Mouse (Mus musculus) right cerebral cortex, adult 18-20 months (tissue): ENCODE data around the gene Tulp2.
A peak's percentile ranks its signal among the peaks of the same experiment; 100 is the strongest.

Source experiments
- DNase-seq: peaks from one replicate; pipeline ENCODE4 v3.0.0; 2022; ENCODE audit warnings: mixed read lengths

The Tulp2 gene

GRCm38 (mm10) chr7:45481374-45481927 is at the start of gene Tulp2:
Gene Tulp2 (plus strand): TSS chr7:45481877.
- peak; percentile 75 for DNase-seq

- DNase-seq, result no peak
Measured at GRCm38 (mm10) chr7:45433835-45434202, 47.9 kb upstream of the Tulp2 start.

DNA sequence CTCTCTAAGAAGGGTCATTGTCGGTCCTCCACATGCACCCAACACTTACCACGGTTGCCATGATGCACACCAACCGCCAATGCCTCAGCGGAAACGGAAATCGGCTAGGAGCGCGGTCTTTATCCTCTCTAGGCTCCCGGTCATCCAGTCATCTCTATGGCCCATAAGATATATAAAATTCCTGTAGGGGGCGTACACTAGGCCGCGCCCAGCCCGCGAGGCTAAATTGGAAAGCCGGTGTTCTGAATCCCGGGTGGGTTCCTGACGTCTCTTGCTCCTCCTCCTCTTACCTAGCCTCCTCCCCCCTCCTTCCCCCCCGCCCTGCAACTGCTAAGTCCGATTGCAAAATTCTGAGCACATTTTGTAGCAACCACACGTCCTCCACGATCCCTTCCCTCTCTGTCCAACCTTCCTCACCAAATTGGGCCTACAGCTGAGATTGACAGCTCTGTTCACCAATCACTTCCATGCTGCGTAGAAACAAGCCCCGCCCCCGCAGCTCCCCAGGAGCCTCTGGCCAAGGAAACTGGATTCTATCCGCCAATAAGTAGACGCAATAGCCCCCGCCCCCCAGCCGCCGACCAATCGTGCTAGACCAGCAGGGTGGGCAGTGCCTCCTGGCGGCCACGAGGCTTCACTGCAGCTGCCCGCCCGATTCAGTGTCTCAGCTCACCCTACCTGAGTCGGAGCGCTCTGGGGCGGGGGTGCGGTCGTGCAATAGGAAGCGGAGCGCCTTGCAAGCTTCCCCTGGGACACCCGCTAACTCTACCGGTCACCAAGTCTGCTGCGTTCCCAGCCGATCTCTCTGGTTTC is 47.3 kb upstream of the Tulp2 start, which contains the start of gene Gys1:
Gene Gys1, plus strand, starts transcription at position 642 of the 813 bp plus-strand sequence.
- peak; percentile 100 for DNase-seq

GRCm38 (mm10) chr7:45435038-45435437 is 46.6 kb upstream of the Tulp2 start:
- no peak for DNase-seq

- DNase-seq, result no peak
Measured at GRCm38 (mm10) chr7:45436444-45436843, 45.2 kb upstream of the Tulp2 start.

DNA sequence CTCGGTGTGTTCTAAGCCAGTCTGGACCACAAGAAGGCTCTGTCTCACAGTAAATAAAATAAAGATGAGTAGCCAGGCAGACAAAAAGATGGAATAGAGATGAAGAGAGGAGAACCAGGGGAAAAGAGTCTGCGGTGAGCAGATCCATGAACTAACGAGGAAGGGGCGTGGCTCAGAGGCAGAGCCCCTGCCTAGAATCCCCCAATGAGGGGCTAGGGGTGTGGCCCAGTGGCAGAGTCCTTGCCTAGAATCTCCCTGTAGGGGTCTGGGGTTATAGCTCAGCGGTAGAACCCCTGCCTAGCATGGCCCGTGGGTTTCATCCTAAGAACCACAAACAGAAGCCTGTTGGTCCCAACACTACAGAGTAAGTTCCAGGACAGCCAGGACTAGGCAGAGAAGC is 44.6 kb upstream of the Tulp2 start:
- no peak for DNase-seq

- DNase-seq, result no peak
Measured at GRCm38 (mm10) chr7:45437521-45438276, 44.0 kb upstream of the Tulp2 start, which contains the start of gene Ruvbl2. Gene Ruvbl2 (minus strand): TSS chr7:45438096.

DNA sequence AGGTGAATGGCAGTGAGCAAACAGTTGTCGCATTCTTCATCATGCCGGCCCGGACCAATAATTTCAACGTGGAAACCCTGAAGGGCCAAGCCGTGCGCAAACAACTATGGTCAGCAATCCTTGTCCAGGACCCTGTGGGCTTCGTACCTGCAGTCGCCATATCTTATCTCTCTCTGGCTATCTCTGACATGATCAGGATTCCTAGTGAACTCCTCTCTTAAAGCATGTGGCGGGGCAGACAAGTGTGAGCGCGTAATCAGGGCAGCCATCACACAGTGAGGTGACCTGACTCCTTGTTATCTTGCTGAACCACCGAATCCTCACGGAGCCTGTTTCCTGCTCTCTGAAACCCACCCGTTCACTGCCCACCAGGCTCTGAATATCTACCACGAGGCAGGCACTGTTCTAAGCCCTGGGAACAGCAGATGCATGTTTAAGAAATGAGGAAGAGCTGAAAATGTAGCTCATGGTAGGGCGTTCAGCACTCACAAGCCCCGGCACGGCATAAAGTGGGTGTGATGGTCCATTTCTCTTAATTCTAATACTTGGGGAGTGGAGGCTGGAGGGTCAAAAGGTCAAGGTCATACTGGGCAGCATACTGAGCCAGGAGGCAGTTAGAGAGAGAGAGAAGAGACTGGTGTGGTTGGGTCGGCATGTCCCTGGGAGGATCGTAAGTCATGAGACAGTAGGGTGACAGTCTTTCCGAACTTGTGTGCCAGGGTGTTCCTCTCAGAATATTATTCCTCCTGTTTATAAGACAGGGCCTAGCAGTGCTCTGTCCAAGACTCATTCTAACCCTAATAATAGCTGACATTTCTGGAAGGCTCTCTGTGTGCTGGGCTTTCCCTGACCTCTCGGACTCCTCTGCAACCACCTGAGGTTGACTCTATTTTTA is 37.9 kb upstream of the Tulp2 start:
- no peak for DNase-seq

DNA sequence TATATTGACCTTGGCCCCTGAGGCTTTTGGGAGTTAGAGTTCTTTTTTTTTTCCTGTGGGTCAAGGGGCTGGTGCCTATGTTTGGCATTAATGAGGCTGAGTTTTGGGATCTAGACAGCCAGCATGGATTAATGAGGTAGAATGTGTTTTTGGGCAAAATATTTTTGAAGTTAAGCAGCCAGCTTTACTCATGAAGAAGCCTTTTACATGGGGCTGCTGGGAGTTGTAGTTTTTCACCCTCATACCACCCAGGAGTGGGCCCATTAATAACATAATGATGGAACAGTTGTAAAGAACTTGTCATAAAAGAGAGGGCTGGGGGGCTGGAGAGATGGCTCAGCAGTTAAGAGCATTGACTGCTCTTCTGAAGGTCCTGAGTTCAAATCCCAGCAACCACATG is 35.1 kb upstream of the Tulp2 start:
- no peak for DNase-seq

- DNase-seq, result no peak
Measured at GRCm38 (mm10) chr7:45447325-45447990, 34.2 kb upstream of the Tulp2 start.

DNA sequence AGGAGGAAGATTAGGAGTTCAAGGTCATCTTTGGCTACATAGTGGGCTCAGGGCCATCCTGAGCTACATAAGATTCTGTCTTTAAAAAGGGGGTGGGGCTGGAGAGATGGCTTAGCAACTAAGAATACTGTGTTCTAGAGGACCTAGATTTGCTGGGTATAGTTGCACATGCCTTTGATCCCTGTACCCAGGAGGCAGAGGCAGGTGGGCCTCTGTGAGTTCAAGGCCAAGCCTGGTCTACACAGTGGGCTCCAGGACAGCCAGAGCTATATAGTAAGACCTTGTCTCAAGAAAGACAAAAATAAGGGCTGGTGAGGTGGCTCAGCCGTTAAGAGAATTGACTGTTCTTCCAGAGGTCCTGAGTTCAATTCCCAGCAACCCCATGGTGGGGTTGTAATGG is 31.7 kb upstream of the Tulp2 start:
- DNase-seq, result no peak

GRCm38 (mm10) chr7:45451344-45451982 is 30.2 kb upstream of the Tulp2 start:
- DNase-seq, result peak; percentile 88

GRCm38 (mm10) chr7:45454971-45455370 is 26.7 kb upstream of the Tulp2 start:
- no peak for DNase-seq

DNA sequence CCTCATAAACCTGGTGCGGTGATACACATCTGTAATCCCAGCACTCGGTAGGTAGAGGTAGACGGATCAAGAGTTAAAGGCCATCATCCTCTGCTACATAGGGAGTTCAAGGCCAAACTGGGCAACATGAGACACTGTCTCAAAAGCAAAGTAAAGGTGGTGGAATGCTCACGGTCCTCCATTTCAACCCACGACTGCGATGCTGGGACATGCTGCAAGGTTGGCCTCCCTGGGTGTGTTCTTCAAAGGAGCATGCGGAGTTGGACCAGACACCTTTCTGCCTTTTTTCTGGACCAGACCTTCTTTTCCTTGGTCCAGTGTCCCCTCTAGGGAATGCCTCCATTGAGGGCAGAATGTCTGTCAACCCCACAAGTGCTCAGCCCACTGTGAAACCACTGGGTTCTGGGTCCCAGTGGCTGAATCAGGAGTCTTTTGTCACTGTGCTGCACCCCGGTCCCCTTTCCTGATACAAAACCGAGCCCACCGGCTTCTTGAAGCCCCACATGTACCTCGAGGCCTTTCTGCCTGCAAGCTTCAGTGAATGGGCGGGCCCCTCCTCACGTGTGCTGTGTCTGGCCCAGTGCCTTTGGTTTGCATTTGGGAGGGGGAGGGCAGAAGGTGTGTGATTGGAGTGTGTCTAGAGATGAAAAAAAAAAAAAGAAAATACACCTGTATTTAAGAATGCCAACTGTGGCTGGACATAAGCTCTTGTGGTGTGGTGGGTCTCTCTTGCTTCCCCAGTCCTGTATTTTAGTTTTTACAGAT is 25.6 kb upstream of the Tulp2 start:
- no peak for DNase-seq

- DNase-seq, result no peak
Measured at GRCm38 (mm10) chr7:45456721-45457203, 24.9 kb upstream of the Tulp2 start.

DNA sequence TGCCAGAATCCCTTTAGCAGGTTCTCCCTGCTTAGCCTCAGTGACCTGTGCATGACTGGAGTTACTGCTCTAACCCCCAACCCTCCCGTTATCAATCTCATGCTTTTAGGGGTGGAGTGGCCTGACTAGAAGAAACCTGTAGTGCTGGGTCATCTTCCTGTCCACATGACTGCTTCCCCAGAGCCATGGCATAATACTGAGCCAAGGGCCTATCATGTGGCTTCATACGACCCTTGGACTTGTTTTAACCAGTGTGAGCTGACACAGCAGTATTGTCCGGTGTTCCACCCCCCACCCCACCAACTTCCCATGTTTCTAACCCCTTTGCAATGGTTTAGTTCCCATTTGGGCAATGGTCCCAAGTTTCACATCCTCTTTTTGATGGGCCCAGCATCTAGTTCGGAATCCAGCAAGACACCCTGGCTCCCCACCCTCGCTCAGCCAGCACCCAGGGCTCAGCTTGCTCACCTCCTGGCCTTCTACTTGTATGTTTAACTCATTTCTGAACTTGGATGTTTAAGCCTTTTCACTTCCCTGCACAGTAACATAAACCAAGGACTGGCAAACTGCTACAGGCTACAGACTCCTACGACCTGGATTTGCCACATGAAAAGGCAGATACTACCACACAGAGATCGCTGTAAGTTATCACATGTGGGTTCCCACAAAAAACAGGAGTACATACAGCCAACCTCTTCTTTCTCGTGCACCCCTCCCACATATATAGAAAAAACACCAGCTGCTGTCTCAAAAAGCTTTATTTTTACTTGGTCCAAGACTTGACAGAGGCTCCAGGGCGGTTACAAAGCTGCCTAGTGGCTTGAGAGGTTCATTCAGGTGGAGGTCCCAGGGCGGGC is 24.2 kb upstream of the Tulp2 start:
- no peak for DNase-seq

DNA sequence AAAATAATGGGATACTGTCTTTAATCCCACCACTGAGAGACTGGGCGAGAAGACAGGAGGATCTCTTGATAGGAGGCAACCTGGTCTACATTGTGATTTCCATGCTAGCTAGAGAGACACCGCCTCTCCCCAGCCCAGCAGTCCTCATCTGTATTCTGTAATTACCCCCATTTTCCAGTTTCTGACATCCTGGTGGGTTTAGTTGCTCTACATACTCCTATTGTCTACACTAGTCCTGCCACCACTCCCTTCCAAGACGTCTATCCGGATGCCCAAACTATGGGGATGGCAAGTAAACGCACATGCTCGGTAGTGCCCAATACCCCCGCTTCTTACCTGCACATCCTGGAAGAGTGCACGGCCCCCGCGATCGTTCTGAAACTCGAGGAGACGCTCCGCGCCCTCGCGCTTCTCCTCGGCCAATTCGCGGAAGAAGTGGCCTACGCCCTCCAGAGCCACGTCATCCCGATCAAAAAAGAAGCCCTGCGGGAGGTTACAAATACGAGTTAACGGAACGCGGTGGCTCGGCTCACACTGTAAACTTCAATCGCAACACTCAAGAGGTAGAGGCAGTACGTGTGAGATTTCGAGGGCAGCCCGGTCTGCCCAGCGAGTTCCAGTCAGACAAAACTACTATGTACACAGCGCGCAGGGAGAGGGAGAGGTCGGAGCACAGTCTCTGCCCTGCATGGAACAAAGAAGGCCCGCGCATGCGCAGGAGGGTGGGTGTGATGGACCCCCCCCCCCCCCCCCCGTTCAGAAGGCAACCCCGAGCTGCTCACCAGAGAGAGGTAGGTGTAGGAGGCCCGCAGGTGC is 22.7 kb upstream of the Tulp2 start:
- DNase-seq, result peak; percentile 72

DNA sequence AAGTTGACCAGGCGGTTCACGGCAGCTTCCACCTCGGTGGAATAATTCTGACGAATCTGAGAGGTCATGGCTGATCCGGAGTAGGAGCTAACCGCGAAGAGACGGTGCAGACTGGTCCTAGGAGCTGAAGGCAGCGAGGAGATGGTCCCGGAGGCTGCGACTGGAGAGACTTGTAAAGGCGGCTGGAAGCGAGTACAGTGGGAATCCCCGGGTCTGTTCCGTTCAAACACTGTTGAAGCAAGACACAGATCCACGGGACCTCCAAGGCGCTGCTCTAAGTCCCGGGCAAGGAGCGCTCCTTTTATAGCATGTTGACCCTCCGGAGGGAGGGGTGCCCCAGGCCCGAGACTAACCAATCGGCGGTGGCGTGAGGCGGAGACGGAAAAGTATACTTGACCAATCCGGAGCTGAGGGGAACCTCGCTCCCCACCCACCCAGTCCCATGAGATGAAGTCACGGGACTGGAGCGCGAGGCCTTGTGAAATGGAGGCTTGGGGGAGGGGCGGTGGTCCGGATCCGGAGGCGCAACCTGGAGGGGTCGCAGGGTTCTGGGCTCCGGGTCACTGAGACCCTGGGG is 22.0 kb upstream of the Tulp2 start, which contains the start of gene Ftl1:
Gene Ftl1, minus strand, starts transcription at position 321 of the 577 bp plus-strand sequence.
- DNase-seq, result peak; percentile 98
